Mouse (Mus musculus): ENCODE measurements around the gene Nectin3. TPM values are rescaled to one million over a fixed set of nuclear protein-coding genes. Genes with fewer than 3 reads are reported as not detected.
A peak's percentile ranks its signal among the peaks of the same experiment; 100 is the strongest.

The Nectin3 gene
- polyA plus RNA-seq (2015; fragmentation: Nextera tagmentation; extraction: Ambion mirVana) = 28.9 and 32.5 TPM in 2 replicates

- peaks cover 22% of the 10 kb centered on the region for H3K4me1 ChIP-seq
- no peaks in the 10 kb centered on the region for H3K36me3 ChIP-seq
- no peak for ATAC-seq (ENCODE audit: low FRiP score, low read depth)
- H3K4me2 ChIP-seq (replicated peaks) = peak within 1 kb of the TSS; percentile 86
- peak within 1 kb of the TSS; percentile 94 for H3K27ac ChIP-seq
- peak within 1 kb of the TSS; percentile 81 for H3K9ac ChIP-seq
- H3K27me3 ChIP-seq = peaks cover 13% of the 10 kb centered on the region
- H3K9me3 ChIP-seq = no peaks in the 10 kb centered on the region
- H3K4me3 ChIP-seq = peak within 1 kb of the TSS; percentile 89
- WGBS = 5% methylated on average over 4 of the region's 4 CpGs
Measured at GRCm38 (mm10) chr16:46498421-46498789, at the start of gene Nectin3. Gene Nectin3 (minus strand): TSS chr16:46498525.

- WGBS = 86% methylated on average over 3 of the region's 3 CpGs
- H3K36me3 ChIP-seq = no peaks in the 10 kb centered on the region
- H3K27me3 ChIP-seq = no peaks in the 10 kb centered on the region
- no peak for ATAC-seq (ENCODE audit: low FRiP score, low read depth)
- no peak overlapping the region for H3K4me3 ChIP-seq
- no peak overlapping the region for H3K27ac ChIP-seq
- no peaks in the 10 kb centered on the region for H3K4me1 ChIP-seq
- no peak overlapping the region for H3K9ac ChIP-seq
- H3K4me2 ChIP-seq (replicated peaks) = no peak overlapping the region
- H3K9me3 ChIP-seq = no peaks in the 10 kb centered on the region
Measured at GRCm38 (mm10) chr16:46538092-46538491, 39.8 kb upstream of the Nectin3 start.

- no peaks in the 10 kb centered on the region for H3K4me1 ChIP-seq
- H3K4me2 ChIP-seq (replicated peaks) = no peak overlapping the region
- no peaks in the 10 kb centered on the region for H3K27me3 ChIP-seq
- no peaks in the 10 kb centered on the region for H3K9me3 ChIP-seq
- H3K27ac ChIP-seq = no peak overlapping the region
- no peak for ATAC-seq (ENCODE audit: low FRiP score, low read depth)
- no peak overlapping the region for H3K9ac ChIP-seq
- H3K36me3 ChIP-seq = no peaks in the 10 kb centered on the region
- WGBS = 76% methylated on average over 5 of the region's 5 CpGs
- H3K4me3 ChIP-seq = no peak overlapping the region
Measured at GRCm38 (mm10) chr16:46532465-46533254, 34.3 kb upstream of the Nectin3 start.

GRCm38 (mm10) chr16:46531023-46531422, 32.7 kb upstream of the Nectin3 start:
- no peaks in the 10 kb centered on the region for H3K27me3 ChIP-seq
- ATAC-seq (ENCODE audit: low FRiP score, low read depth) = no peak
- H3K4me3 ChIP-seq = no peak overlapping the region
- no peak overlapping the region for H3K4me2 ChIP-seq (replicated peaks)
- no peaks in the 10 kb centered on the region for H3K36me3 ChIP-seq
- no peak overlapping the region for H3K9ac ChIP-seq
- H3K9me3 ChIP-seq = no peaks in the 10 kb centered on the region
- H3K27ac ChIP-seq = no peak overlapping the region
- WGBS = 78% methylated on average over 3 of the region's 3 CpGs
- H3K4me1 ChIP-seq = no peaks in the 10 kb centered on the region

DNA sequence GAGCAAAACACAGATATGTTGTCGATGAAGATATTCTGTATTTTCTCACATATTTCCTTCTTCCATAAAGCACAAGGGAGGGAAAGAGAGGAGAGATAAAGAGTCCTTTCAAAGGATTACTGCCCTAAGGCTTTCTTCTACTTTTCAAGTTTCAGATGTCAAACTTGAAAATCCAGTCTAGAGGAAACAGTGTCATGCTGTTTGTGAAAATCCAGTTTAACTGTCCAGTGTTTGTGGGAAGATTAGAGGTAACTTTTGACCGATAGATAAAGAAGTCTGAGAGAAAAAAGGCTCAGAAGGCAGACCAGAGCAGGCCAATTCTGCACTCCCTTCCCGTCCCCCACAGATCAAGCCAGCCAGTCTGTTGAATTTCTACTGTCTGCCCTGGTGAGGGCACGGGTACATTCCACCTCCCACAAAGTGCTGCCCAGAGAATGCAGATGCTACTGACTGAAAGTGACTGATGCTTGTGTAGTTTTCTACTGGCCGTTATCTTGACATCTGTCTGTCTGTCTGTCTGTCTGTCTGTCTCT, 22.6 kb upstream of the Nectin3 start:
- H3K4me2 ChIP-seq (replicated peaks) = no peak overlapping the region

DNA sequence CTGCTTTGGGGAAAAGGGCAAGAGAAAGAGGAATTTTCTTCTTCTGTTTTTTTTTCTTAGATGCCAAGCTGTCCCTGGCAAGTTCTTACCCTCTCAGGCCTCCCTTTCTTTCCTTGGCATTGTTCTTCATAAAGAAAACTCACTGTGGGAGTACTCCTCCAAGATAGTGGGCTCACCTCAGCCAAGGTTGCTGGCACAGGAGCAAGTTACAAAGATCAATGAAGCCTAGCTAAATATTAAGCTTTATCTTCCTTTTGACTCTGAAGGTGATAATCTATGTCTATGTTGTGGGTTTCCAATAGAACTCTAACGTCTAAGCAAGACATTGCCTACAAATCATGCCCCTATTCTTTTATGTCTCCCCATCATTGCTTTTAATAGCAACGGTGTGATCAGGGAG, 21.3 kb upstream of the Nectin3 start:
- H3K4me2 ChIP-seq (replicated peaks) = no peak overlapping the region
- no peak overlapping the region for H3K4me3 ChIP-seq
- H3K27me3 ChIP-seq = no peaks in the 10 kb centered on the region
- no peak overlapping the region for H3K9ac ChIP-seq
- ATAC-seq (ENCODE audit: low FRiP score, low read depth) = no peak
- no peaks in the 10 kb centered on the region for H3K4me1 ChIP-seq
- WGBS = 75% methylated on average over 2 of the region's 2 CpGs
- no peaks in the 10 kb centered on the region for H3K9me3 ChIP-seq
- H3K36me3 ChIP-seq = no peaks in the 10 kb centered on the region
- no peak overlapping the region for H3K27ac ChIP-seq

More for the DNA sequence above, 22.6 kb upstream of the Nectin3 start:
- Histone ChIP-seq H3K4me1 (no peaks in the 10 kb centered on the region), H3K27me3 (no peaks in the 10 kb centered on the region), H3K27ac (no peak overlapping the region), H3K9ac (no peak overlapping the region), H3K9me3 (no peaks in the 10 kb centered on the region), H3K36me3 (no peaks in the 10 kb centered on the region), H3K4me3 (no peak overlapping the region)
- ATAC-seq (ENCODE audit: low FRiP score, low read depth) = no peak
- 75% methylated on average over 5 of the region's 5 CpGs for WGBS

- no peaks in the 10 kb centered on the region for H3K4me1 ChIP-seq
- H3K4me2 ChIP-seq (replicated peaks) = no peak overlapping the region
- no peak overlapping the region for H3K27ac ChIP-seq
- H3K36me3 ChIP-seq = no peaks in the 10 kb centered on the region
- no peaks in the 10 kb centered on the region for H3K9me3 ChIP-seq
- WGBS = 86% methylated on average over 3 of the region's 3 CpGs
- no peak overlapping the region for H3K4me3 ChIP-seq
- H3K27me3 ChIP-seq = no peaks in the 10 kb centered on the region
- no peak for ATAC-seq (ENCODE audit: low FRiP score, low read depth)
- no peak overlapping the region for H3K9ac ChIP-seq
Measured at GRCm38 (mm10) chr16:46507944-46508333, 9.6 kb upstream of the Nectin3 start.

- H3K4me3 ChIP-seq = no peak overlapping the region
- ATAC-seq (ENCODE audit: low FRiP score, low read depth) = no peak
- no peaks in the 10 kb centered on the region for H3K27me3 ChIP-seq
- WGBS = 39% methylated on average over 3 of the region's 3 CpGs
- no peak overlapping the region for H3K9ac ChIP-seq
- H3K27ac ChIP-seq = no peak overlapping the region
- H3K4me1 ChIP-seq = no peaks in the 10 kb centered on the region
- no peak overlapping the region for H3K4me2 ChIP-seq (replicated peaks)
- no peaks in the 10 kb centered on the region for H3K9me3 ChIP-seq
- H3K36me3 ChIP-seq = no peaks in the 10 kb centered on the region
Measured at GRCm38 (mm10) chr16:46507260-46507943, 9.1 kb upstream of the Nectin3 start.

DNA sequence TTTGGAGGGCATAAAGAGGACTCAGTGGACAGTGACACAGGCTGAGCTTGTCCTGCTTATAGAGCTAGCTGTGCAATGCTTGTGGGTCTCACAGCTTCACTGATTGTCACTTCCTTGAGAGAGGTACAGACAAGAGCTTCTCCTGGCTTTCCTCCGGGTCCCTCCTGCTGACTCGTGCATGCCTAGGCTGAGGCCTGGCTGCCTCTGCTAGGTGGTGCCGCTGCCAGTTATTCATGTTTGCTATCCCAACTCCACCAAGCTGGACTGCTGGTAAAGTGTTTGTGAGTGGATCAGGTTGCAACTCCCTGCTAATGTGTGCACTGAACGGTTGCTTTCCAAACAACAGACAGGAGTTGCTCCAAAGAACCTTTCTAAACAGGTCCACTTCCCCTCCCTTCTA, 5.7 kb upstream of the Nectin3 start:
- H3K4me2 ChIP-seq (replicated peaks) = no peak overlapping the region
- H3K9ac ChIP-seq = no peak overlapping the region
- H3K4me3 ChIP-seq = no peak overlapping the region
- no peak for ATAC-seq (ENCODE audit: low FRiP score, low read depth)
- H3K27me3 ChIP-seq = peaks cover 2% of the 10 kb centered on the region; the same call in 1 of the 2 replicates
- H3K9me3 ChIP-seq = no peaks in the 10 kb centered on the region
- H3K36me3 ChIP-seq = no peaks in the 10 kb centered on the region
- H3K4me1 ChIP-seq = no peaks in the 10 kb centered on the region
- WGBS = 72% methylated on average over 4 of the region's 4 CpGs
- no peak overlapping the region for H3K27ac ChIP-seq

DNA sequence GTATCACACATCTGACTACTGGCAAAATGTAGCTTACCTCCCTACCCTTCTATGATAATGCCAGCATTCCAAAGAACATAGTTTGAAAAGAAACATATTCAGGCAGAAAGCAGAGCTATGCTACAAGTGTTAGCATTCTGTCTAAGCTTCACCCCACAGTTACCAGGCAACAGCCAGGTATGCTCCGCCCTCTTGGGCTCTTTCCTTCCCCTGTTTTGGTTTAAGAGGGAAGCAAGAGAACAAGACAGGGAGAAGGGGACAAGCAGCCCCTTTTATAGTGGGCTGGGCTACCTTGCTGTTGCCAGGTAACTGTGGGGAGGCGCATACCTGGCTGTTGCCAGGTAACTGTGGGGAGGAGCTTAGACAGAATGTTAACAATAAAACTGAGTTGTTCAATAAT, 4.0 kb upstream of the Nectin3 start:
- Histone ChIP-seq H3K4me3 (no peak overlapping the region), H3K9me3 (no peaks in the 10 kb centered on the region), H3K9ac (no peak overlapping the region), H3K4me2 (replicated peaks) (no peak overlapping the region), H3K27me3 (peaks cover 13% of the 10 kb centered on the region), H3K36me3 (no peaks in the 10 kb centered on the region), H3K4me1 (peaks cover 7% of the 10 kb centered on the region), H3K27ac (no peak overlapping the region)
- WGBS = 83% methylated on average over 2 of the region's 2 CpGs
- no peak for ATAC-seq (ENCODE audit: low FRiP score, low read depth)

GRCm38 (mm10) chr16:46500759-46501158, 2.4 kb upstream of the Nectin3 start:
- Histone ChIP-seq H3K27me3 (peaks cover 13% of the 10 kb centered on the region), H3K36me3 (no peaks in the 10 kb centered on the region), H3K9me3 (no peaks in the 10 kb centered on the region), H3K9ac (no peak overlapping the region), H3K27ac (no peak overlapping the region), H3K4me2 (replicated peaks) (no peak overlapping the region), H3K4me1 (peaks cover 8% of the 10 kb centered on the region), H3K4me3 (no peak overlapping the region)
- ATAC-seq (ENCODE audit: low FRiP score, low read depth) = no peak
- WGBS = 63% methylated on average over 3 of the region's 3 CpGs

DNA sequence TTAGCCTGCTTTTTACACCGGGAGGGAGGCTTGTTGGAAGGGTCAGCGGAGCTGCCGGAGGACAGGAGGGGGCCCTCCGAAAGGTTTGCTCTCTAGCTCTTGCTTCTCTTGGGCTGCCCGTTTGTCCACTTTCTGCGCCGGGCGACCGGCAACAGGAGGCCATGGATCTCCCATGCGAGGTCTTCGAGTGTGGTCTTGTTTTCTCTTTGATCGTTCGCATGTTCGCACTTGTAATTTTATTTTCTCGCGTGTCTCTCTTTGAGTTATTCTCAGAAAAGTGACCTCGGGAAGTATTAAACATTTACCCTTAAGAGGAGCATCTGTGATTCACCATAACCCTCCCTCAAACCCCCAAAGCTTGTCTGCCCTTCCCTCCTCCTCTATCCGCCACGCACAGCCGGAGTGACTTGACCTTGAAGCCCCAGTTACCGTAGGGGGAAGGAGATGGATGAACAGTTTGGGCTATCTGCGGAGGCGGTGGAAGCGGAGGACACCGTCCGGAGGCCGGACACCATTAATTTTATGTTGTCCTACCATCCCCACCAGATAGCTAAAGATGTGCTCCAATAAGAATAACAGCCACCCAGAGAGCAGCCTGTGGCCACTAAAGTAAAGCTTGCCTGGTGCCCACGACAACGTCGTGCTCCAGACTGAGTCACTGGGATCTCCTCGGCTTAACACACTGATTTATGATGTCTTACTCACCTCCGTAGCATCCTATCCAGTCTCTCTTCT, 472 bp downstream of the Nectin3 start:
- Histone ChIP-seq H3K4me3 (peak overlapping the region; percentile 89), H3K9me3 (no peaks in the 10 kb centered on the region), H3K27ac (peak overlapping the region; percentile 94), H3K27me3 (peaks cover 13% of the 10 kb centered on the region), H3K4me2 (replicated peaks) (peak overlapping the region; percentile 86), H3K4me1 (peaks cover 22% of the 10 kb centered on the region), H3K36me3 (no peaks in the 10 kb centered on the region), H3K9ac (peak overlapping the region; percentile 81)
- WGBS = under 1% methylated on average over 32 of the region's 32 CpGs
- ATAC-seq (ENCODE audit: low FRiP score, low read depth) = no peak
